Mouse (Mus musculus) heart, postnatal 0 days (tissue): ENCODE measurements around the gene Uckl1. TPM values are rescaled to one million over a fixed set of nuclear protein-coding genes. Genes with fewer than 3 reads are reported as not detected.

Experiments
- ATAC-seq: fragments of 200-750 bp; cut with Nextera tagmentation; 2 replicates; pipeline ENCODE4 v1.8.0; 2017; ENCODE audit warnings: low read depth, moderate number of reproducible peaks, moderate library complexity; ENCODE audit not compliant: insufficient read depth
- DNase-seq: peaks from one replicate; pipeline ENCODE4 v3.0.0-alpha.2; 2016; ENCODE audit warnings: low spot score
- H3K27ac ChIP-seq: fragments of 300-500 bp; sonication (generic); 2 replicates; pipeline ENCODE4 v1.5.1; 2014; ENCODE audit warnings: low read depth, mild to moderate bottlenecking
- H3K27me3 ChIP-seq: fragments of 300-500 bp; sonication (generic); 2 replicates; pipeline ENCODE4 v1.6.1; 2014; ENCODE audit warnings: low read length, mixed read lengths; ENCODE audit not compliant: control insufficient read depth, insufficient read depth
- H3K36me3 ChIP-seq: fragments of 300-500 bp; sonication (generic); replicated peaks from 2 replicates; pipeline ENCODE4 v1.6.1; 2014; ENCODE audit warnings: low read length, mixed read lengths; ENCODE audit not compliant: control insufficient read depth, insufficient read depth
- H3K4me1 ChIP-seq: fragments of 300-500 bp; sonication (generic); 2 replicates; pipeline ENCODE4 v1.6.1; 2014; ENCODE audit warnings: antibody characterized with exemption; ENCODE audit not compliant: control insufficient read depth, insufficient read depth
- H3K4me2 ChIP-seq: fragments of 300-500 bp; sonication (generic); 2 replicates; pipeline ENCODE4 v1.6.1; 2014; ENCODE audit warnings: low read depth, mild to moderate bottlenecking, low read length, moderate library complexity
- H3K4me3 ChIP-seq: fragments of 300-500 bp; sonication (generic); 2 replicates; pipeline ENCODE4 v1.5.1; 2014; ENCODE audit warnings: low read depth, low read length
- H3K9ac ChIP-seq: fragments of 300-500 bp; sonication (generic); replicated peaks from 2 replicates; pipeline ENCODE4 v1.6.1; 2014; ENCODE audit warnings: low read depth, low read length, mixed read lengths
- H3K9me3 ChIP-seq: fragments of 300-500 bp; sonication (generic); replicated peaks from 2 replicates; pipeline ENCODE4 v1.6.1; 2016; ENCODE audit warnings: low read length; ENCODE audit not compliant: control insufficient read depth
- CTCF ChIP-seq: IDR thresholded peaks from 2 replicates; pipeline ENCODE4 v1.5.1; 2016; ENCODE audit warnings: antibody characterized with exemption, control low read depth, low read depth
- EP300 ChIP-seq: IDR thresholded peaks from 2 replicates; pipeline ENCODE4 v1.6.1; 2016; ENCODE audit warnings: antibody characterized with exemption, low read depth
- WGBS: fragments of 180-500 bp; shearing (Covaris S2); extraction: QIAGEN DNeasy Blood & Tissue Kit; methylation state at CpG from one replicate; pipeline ENCODE4 v1.1.7; 2014; 5-methylcytosine and 5-hydroxymethylcytosine counted together
- polyA plus RNA-seq: library from polyadenylated mRNA; unstranded; fragments of >200 nt; fragmentation: Nextera tagmentation; extraction: Ambion mirVana; gene quantifications from 2 replicates; pipeline ENCODE4 v1.2.1, GENCODE M21; 2015
- total RNA-seq: library from RNA; depleted of rRNA; stranded (reverse); fragments of >200 nt; gene quantifications from 2 replicates; pipeline ENCODE4 v1.2.3, GENCODE M21; 2014; ENCODE audit warnings: low replicate concordance

The Uckl1 gene
- total and polyA plus RNA-seq, 2 experiments from 2014 or later = 59.3 to 156 TPM

DNA sequence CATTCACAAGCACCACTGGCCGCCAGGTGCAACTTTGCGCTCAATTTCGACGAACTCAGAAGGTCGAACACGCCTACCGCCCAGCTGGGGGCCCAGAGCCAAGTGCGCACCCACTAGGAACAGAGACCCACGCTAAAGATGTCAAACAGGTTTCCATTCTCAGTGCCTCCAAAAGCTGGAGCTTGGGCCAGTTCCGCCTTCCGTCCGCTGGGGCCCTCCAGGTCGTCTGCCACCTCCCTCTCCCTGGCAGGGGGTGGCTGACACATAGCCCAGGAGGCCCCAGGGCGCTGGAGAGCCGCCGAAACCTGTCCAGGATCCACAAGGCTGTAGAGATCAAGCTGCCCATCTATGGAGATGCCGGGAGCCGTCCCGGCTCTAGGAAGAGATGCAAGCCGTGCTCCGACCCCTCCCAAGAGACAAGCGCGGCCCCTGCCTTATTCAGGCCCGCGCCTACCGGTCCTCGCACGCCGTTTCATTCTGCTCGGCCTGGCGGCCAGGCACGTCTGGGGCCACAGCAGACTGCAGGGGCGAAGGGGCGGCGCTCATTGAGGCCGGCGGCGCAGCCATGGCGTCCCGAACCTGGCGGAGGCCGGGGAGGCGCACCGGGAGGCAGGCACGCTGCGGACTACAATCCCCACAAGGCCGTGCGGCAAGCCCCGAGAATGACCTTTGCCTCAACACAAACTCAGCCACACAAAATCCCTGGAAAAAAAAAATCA is 3.1 kb downstream of the Uckl1 start:
- DNase-seq = peak; percentile 72
- peak overlapping the region; percentile 76 for H3K9ac ChIP-seq
- H3K4me3 ChIP-seq = peak overlapping the region; percentile 83
- peaks cover 33% of the 10 kb centered on the region for H3K4me1 ChIP-seq
- no peaks in the 10 kb centered on the region for H3K9me3 ChIP-seq
- TF ChIP-seq CTCF = no peak
- no peak for TF ChIP-seq EP300
- peak overlapping the region; percentile 93 for H3K4me2 ChIP-seq
- WGBS = under 1% methylated on average over 49 of the region's 49 CpGs
- ATAC-seq = peak; percentile 79
- H3K36me3 ChIP-seq = peaks cover 28% of the 10 kb centered on the region
- H3K27ac ChIP-seq = peak overlapping the region; percentile 92
- H3K27me3 ChIP-seq = no peaks in the 10 kb centered on the region

DNA sequence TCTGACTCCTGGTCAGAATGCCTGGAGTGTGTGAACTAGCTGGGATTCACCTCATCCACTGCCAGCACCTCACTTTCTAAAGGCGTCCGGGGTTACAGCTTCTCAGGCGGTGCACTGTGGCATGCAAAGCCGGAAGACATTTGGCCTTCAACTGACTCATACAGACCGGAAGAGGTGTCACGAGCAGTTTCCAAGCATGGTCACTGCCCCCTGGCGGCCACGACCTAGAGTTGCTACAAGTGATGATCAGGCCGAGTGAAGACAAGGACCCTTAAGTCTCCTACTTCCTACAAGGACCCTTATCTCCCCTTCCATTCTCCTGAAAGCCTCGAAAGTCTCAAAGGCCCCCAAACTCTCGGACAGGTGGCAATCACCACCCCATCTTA is 3.7 kb downstream of the Uckl1 start:
- Histone ChIP-seq H3K4me1 (peaks cover 33% of the 10 kb centered on the region), H3K9me3 (no peaks in the 10 kb centered on the region), H3K27me3 (no peaks in the 10 kb centered on the region), H3K4me2 (peak overlapping the region; percentile 93), H3K27ac (peak overlapping the region; percentile 92), H3K9ac (peak overlapping the region; percentile 76), H3K36me3 (peaks cover 22% of the 10 kb centered on the region), H3K4me3 (peak overlapping the region; percentile 83)
- 1% methylated on average over 11 of the region's 11 CpGs for WGBS
- ATAC-seq = peak; percentile 85
- DNase-seq = peak; percentile 96
- TF ChIP-seq CTCF (peak; percentile 91), EP300 (no peak)

DNA sequence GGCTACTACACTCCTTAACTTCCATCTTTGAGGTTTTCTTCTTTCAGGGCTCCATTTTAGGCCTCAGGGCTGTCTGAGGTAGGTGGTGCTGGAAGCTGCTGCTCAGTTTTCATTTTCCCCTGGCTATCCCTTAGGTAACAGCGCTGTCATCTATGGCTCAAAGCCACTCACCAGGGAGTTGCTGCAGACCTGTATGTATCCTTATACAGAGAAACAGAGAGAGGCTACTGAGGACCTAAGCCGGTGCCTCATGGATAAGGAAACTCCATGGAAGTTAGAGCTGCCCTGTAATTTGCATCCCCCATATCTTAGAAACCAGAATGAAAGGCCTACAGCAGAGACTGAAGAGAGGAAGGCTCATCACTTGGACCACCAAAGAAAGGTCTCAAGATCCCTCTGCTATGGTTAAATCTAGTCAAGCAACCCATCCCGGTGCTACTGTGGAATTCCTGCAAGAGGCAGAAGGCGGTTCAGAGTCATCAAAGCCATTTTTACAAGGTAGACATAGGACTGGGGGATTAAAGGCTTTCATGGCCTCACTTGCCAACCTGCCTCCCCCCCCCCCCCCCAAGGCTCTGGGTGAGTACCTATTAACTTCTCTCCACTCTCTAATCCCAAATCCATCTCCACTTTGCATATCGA is 4.4 kb downstream of the Uckl1 start:
- Histone ChIP-seq H3K4me2 (peak overlapping the region; percentile 93), H3K9me3 (no peaks in the 10 kb centered on the region), H3K9ac (peak overlapping the region; percentile 76), H3K36me3 (peaks cover 15% of the 10 kb centered on the region), H3K4me3 (peak overlapping the region; percentile 83), H3K4me1 (peaks cover 33% of the 10 kb centered on the region), H3K27ac (peak overlapping the region; percentile 92), H3K27me3 (no peaks in the 10 kb centered on the region)
- DNase-seq (no peak), ATAC-seq (no peak)
- WGBS = 60% methylated on average over 5 of the region's 5 CpGs
- TF ChIP-seq EP300 (0 out of 2 replicates have a peak, but pooled peaks have one; percentile 10), CTCF (no peak)

GRCm38 (mm10) chr2:181579681-181580080 is 5.0 kb downstream of the Uckl1 start:
- H3K27me3 ChIP-seq = no peaks in the 10 kb centered on the region
- H3K36me3 ChIP-seq = peaks cover 14% of the 10 kb centered on the region
- WGBS = 96% methylated on average over 1 of the region's 1 CpGs
- H3K9ac ChIP-seq = no peak overlapping the region
- DNase-seq (no peak), ATAC-seq (no peak)
- no peak overlapping the region for H3K4me3 ChIP-seq
- no peak overlapping the region for H3K4me2 ChIP-seq
- TF ChIP-seq EP300 = no peak
- TF ChIP-seq CTCF = no peak
- no peaks in the 10 kb centered on the region for H3K9me3 ChIP-seq
- H3K27ac ChIP-seq = 0 out of 2 replicates have a peak overlapping the region, but pooled peaks have one; percentile 26
- peaks cover 33% of the 10 kb centered on the region for H3K4me1 ChIP-seq

GRCm38 (mm10) chr2:181578790-181579618 is 5.7 kb downstream of the Uckl1 start:
- DNase-seq (no peak), ATAC-seq (no peak)
- TF ChIP-seq EP300 (no peak), CTCF (no peak)
- WGBS = 32% methylated on average over 5 of the region's 5 CpGs
- H3K4me3 ChIP-seq = no peak overlapping the region
- no peak overlapping the region for H3K9ac ChIP-seq
- H3K4me1 ChIP-seq = peaks cover 33% of the 10 kb centered on the region
- H3K4me2 ChIP-seq = no peak overlapping the region
- H3K27ac ChIP-seq = peak overlapping the region; percentile 26; the same call in 1 of the 2 replicates
- H3K36me3 ChIP-seq = peaks cover 12% of the 10 kb centered on the region; the same call in 1 of the 2 replicates
- no peaks in the 10 kb centered on the region for H3K9me3 ChIP-seq
- H3K27me3 ChIP-seq = no peaks in the 10 kb centered on the region
